Mouse (Mus musculus): ENCODE measurements around the gene Stoml3. TPM values are rescaled to one million over a fixed set of nuclear protein-coding genes. Genes with fewer than 3 reads are reported as not detected.

The Stoml3 gene
- not detected in 2 replicates for polyA plus RNA-seq (2012; ENCODE audit: insufficient read depth, insufficient read length, low replicate concordance, missing spikeins)

DNA sequence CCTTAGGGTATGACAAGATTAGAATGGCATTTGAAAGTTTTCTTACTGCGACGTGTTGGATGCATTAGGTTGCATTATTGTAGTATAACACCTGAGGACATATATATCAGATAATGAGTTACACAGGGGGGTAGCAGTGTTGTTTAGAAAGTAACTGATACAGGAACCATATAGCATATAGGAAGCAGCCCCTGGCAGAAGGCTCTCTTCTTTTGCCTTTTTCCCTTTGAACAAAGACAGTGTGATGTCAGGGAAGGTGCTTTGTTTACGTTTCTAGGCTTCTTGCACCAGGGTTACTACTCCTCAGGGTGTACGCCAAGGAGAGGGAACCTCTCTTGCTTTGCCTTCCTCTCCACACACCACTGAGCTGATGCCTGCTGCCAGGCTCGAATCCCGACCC lies at the start of gene Stoml3:
Gene Stoml3, plus strand, starts transcription at position 301 of the 400 bp plus-strand sequence.
- peaks cover 6% of the 10 kb centered on the region; the same call in 1 of the 2 replicates for H3K4me1 ChIP-seq (ENCODE audit: control insufficient read depth, insufficient read depth, low read length)
- WGBS, result 81% methylated on average over 6 of the region's 6 CpGs
- no peak within 1 kb of the TSS for H3K27ac ChIP-seq (ENCODE audit: insufficient read depth, low read depth, low read length)
- no peak within 1 kb of the TSS for H3K4me3 ChIP-seq (ENCODE audit: insufficient read depth, low read depth, low read length)
- no peak for TF ChIP-seq CTCF (IDR thresholded peaks at IDR 0.05; ENCODE audit: insufficient read depth, low read depth, low read length)
- TF ChIP-seq POLR2A (IDR thresholded peaks at IDR 0.05; ENCODE audit: insufficient read depth, low read depth, low read length), result no peak

DNA sequence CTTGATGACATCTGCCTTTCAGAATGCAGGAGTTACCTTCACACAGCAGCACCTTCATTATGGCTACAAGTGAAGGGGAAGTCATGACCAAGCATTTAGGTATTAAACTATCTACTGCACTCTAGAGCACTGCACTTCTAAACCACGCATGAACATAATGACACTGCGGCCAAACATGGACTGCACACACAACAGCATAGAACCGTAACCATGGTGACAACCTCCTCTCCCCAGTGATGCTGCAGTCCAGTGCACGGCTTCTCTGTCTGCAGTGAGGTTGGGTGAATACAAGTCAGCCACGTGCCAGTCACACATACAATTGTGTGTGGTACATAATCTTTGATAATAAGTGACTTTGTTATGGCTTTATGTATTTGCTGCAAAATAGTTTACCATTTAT lies 42.9 kb upstream of the Stoml3 start:
- Histone ChIP-seq H3K4me3 (ENCODE audit: insufficient read depth, low read depth, low read length) (no peak overlapping the region), H3K27ac (ENCODE audit: insufficient read depth, low read depth, low read length) (no peak overlapping the region), H3K4me1 (ENCODE audit: control insufficient read depth, insufficient read depth, low read length) (peaks cover 5% of the 10 kb centered on the region)
- WGBS, result 80% methylated on average over 5 of the region's 5 CpGs
- no peak for TF ChIP-seq CTCF (IDR thresholded peaks at IDR 0.05; ENCODE audit: insufficient read depth, low read depth, low read length)
- no peak for TF ChIP-seq POLR2A (IDR thresholded peaks at IDR 0.05; ENCODE audit: insufficient read depth, low read depth, low read length)

DNA sequence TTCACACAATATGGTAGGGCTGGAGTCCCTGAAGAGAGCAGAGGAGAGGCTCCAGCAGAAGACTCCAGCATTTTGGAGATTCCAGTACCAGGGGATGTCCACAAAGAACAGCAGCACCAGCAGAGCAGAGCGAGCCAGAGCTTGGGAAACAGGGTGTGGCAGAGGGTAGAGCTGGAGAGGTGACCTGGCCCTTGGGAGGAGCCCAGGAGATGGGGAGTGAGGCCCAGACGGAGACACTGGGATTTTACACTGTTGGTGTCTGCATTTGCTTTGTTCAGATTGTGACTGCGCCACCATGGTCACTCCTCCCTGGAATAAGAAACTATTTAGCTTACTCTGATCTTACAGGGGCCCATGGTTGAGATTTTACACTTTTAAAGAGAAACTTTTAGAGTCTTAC lies 41.7 kb upstream of the Stoml3 start:
- Histone ChIP-seq H3K4me1 (ENCODE audit: control insufficient read depth, insufficient read depth, low read length) (peaks cover 5% of the 10 kb centered on the region), H3K27ac (ENCODE audit: insufficient read depth, low read depth, low read length) (no peak overlapping the region), H3K4me3 (ENCODE audit: insufficient read depth, low read depth, low read length) (no peak overlapping the region)
- TF ChIP-seq POLR2A (IDR thresholded peaks at IDR 0.05; ENCODE audit: insufficient read depth, low read depth, low read length), result no peak
- WGBS, result 90% methylated on average over 3 of the region's 3 CpGs

DNA sequence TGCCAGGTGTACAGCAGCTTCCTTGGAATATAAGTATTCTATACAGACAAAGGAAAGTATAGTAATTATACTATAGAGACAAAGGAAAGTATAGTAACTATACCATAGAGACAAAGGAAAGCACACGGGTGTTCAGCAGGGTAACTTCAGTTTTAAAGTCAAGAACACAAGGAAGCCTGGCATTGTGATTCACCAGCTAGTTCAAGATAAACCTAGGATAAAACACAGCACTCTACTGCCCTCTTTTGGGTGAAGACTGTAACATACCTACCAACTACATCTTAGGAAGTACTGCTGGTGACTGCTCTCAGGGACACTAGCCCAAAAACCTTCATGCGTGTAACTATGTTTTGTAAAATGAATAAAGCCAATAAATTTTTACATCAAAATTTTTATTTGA lies 40.2 kb upstream of the Stoml3 start:
- Histone ChIP-seq H3K27ac (ENCODE audit: insufficient read depth, low read depth, low read length) (no peak overlapping the region), H3K4me1 (ENCODE audit: control insufficient read depth, insufficient read depth, low read length) (no peaks in the 10 kb centered on the region), H3K4me3 (ENCODE audit: insufficient read depth, low read depth, low read length) (no peak overlapping the region)
- WGBS, result 11% methylated on average over 2 of the region's 2 CpGs
- TF ChIP-seq POLR2A (IDR thresholded peaks at IDR 0.05; ENCODE audit: insufficient read depth, low read depth, low read length) (no peak), CTCF (IDR thresholded peaks at IDR 0.05; ENCODE audit: insufficient read depth, low read depth, low read length) (no peak)

DNA sequence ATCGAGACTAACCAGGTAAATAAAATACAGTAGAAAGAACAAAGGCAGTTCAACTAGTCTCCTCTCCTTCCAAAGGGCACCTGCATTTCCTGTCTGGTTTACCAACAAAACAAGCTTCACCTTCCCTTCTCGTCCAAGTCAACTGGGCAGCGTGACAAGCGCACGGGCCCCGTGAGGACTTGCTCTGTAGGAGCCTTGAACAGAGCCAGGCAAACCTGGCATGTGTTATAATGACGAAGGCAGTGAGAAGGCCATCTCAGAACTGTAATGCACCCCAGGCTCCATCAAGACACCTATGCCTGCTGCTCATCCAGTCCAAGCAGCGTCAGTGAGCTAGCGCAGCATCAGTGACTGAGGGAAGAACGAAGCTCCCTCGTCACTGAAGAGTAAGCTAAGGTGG lies 37.8 kb upstream of the Stoml3 start:
- Histone ChIP-seq H3K4me1 (ENCODE audit: control insufficient read depth, insufficient read depth, low read length) (no peaks in the 10 kb centered on the region), H3K27ac (ENCODE audit: insufficient read depth, low read depth, low read length) (no peak overlapping the region), H3K4me3 (ENCODE audit: insufficient read depth, low read depth, low read length) (no peak overlapping the region)
- TF ChIP-seq POLR2A (IDR thresholded peaks at IDR 0.05; ENCODE audit: insufficient read depth, low read depth, low read length) (no peak), CTCF (IDR thresholded peaks at IDR 0.05; ENCODE audit: insufficient read depth, low read depth, low read length) (no peak)
- 89% methylated on average over 11 of the region's 11 CpGs for WGBS

DNA sequence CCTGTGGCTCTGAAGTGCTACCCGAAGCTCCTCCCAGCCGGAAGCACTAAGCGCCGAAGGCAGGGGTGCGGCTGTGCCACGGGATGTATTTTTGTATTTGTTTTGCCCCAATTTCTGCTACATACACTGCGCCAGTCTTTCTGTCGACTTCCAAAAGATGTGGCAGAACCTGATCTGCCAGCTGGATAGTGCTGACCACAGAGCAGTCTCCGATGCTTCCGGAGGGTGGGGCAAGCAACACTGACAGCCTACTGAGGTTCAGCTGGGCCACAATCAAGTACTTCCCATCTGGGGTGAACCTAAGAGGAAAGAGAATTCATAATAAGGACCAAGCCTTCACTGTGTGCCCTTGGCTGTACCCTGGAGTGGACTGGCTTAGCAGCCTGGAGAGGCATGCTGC lies 36.1 kb upstream of the Stoml3 start:
- no peak overlapping the region for H3K27ac ChIP-seq (ENCODE audit: insufficient read depth, low read depth, low read length)
- H3K4me1 ChIP-seq (ENCODE audit: control insufficient read depth, insufficient read depth, low read length), result no peaks in the 10 kb centered on the region
- H3K4me3 ChIP-seq (ENCODE audit: insufficient read depth, low read depth, low read length), result no peak overlapping the region
- no peak for TF ChIP-seq POLR2A (IDR thresholded peaks at IDR 0.05; ENCODE audit: insufficient read depth, low read depth, low read length)
- no peak for TF ChIP-seq CTCF (IDR thresholded peaks at IDR 0.05; ENCODE audit: insufficient read depth, low read depth, low read length)
- WGBS, result 88% methylated on average over 10 of the region's 10 CpGs

DNA sequence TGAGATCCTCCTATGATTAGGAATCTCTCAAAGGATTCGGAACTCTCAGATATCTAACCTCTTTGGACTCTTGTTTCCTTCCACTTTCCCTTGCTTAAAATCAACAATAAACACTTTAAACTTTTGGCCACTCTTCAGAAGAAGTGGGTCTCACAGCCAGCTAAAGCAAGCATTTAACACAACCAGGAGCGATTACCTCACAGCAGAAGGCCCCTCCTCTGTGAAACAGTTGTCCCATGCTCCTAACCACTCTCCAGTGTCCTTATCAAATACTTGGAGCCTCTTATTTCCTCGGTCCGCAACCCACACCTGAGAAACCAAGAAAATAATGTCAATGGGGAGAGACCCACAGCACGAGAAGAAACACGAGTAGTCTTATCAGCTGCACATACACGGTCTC lies 35.1 kb upstream of the Stoml3 start:
- H3K27ac ChIP-seq (ENCODE audit: insufficient read depth, low read depth, low read length), result no peak overlapping the region
- no peaks in the 10 kb centered on the region for H3K4me1 ChIP-seq (ENCODE audit: control insufficient read depth, insufficient read depth, low read length)
- TF ChIP-seq CTCF (IDR thresholded peaks at IDR 0.05; ENCODE audit: insufficient read depth, low read depth, low read length) (no peak), POLR2A (IDR thresholded peaks at IDR 0.05; ENCODE audit: insufficient read depth, low read depth, low read length) (no peak)
- H3K4me3 ChIP-seq (ENCODE audit: insufficient read depth, low read depth, low read length), result no peak overlapping the region
- 92% methylated on average over 7 of the region's 7 CpGs for WGBS

DNA sequence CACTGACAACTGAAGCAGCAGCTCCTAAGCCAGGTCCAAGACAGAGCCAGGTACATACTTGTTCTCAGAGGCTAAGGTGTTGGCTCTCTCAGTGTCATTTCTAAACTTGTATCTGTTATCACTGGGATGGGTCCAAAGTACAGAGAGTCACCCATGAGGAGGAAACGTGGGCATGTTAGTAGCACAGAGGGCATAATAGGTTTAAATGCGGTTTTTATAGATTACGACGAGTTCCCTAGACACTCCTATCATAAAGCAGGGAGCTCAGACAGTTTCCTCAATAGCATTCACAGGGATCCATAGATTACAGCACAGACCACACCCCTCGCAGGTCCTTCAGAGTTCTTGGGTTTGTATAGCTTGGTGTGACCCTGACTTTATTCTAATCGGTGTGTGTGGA lies 34.4 kb upstream of the Stoml3 start:
- no peaks in the 10 kb centered on the region for H3K4me1 ChIP-seq (ENCODE audit: control insufficient read depth, insufficient read depth, low read length)
- no peak overlapping the region for H3K4me3 ChIP-seq (ENCODE audit: insufficient read depth, low read depth, low read length)
- no peak for TF ChIP-seq CTCF (IDR thresholded peaks at IDR 0.05; ENCODE audit: insufficient read depth, low read depth, low read length)
- WGBS, result 94% methylated on average over 6 of the region's 6 CpGs
- no peak overlapping the region for H3K27ac ChIP-seq (ENCODE audit: insufficient read depth, low read depth, low read length)

DNA sequence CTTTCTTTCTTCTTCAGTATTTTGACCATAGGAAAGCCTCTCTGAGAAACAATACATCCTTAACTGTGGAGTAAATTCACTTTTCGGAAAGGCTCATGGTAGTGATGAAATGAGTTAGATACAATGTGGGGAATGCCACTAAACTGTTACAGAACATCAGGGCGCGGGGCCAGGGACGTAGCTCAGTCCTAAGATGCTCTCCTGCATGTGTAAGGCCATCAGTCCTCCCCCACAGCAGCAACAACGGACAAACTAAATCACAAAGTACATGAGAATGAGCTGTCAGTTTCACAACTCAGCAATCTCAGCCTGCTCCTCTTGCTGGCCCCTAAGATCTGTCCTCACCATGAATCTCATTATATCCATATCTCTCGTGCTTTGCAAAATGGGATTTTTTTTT lies 33.9 kb upstream of the Stoml3 start:
- no peak for TF ChIP-seq CTCF (IDR thresholded peaks at IDR 0.05; ENCODE audit: insufficient read depth, low read depth, low read length)
- no peak for TF ChIP-seq POLR2A (IDR thresholded peaks at IDR 0.05; ENCODE audit: insufficient read depth, low read depth, low read length)
- no peak overlapping the region for H3K4me3 ChIP-seq (ENCODE audit: insufficient read depth, low read depth, low read length)
- H3K4me1 ChIP-seq (ENCODE audit: control insufficient read depth, insufficient read depth, low read length), result peaks cover 2% of the 10 kb centered on the region; the same call in 1 of the 2 replicates
- no peak overlapping the region for H3K27ac ChIP-seq (ENCODE audit: insufficient read depth, low read depth, low read length)
- 91% methylated on average over 6 of the region's 6 CpGs for WGBS

DNA sequence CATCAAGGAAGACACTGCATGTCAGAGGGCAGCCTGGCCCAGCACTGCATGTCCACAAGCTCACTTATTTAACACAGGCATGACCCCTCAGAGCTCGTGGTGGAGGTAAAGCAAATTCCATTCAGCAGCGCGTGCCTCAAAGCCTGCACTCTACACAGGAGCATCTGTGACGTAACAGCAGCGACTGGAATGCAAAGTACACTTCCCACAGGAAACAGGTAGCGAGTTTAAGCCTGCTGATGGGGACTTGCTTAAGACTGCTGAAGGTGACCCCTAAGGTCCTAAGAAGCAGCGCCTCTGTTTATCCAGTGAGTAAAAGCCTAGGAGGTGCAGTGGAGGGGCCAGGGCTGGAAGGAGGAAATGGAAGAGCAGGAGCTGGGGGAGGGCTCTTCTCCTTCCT lies 33.5 kb upstream of the Stoml3 start:
- WGBS, result 89% methylated on average over 7 of the region's 7 CpGs
- Histone ChIP-seq H3K27ac (ENCODE audit: insufficient read depth, low read depth, low read length) (no peak overlapping the region), H3K4me1 (ENCODE audit: control insufficient read depth, insufficient read depth, low read length) (peaks cover 4% of the 10 kb centered on the region; the same call in 1 of the 2 replicates), H3K4me3 (ENCODE audit: insufficient read depth, low read depth, low read length) (no peak overlapping the region)
- TF ChIP-seq POLR2A (IDR thresholded peaks at IDR 0.05; ENCODE audit: insufficient read depth, low read depth, low read length), result no peak
- TF ChIP-seq CTCF (IDR thresholded peaks at IDR 0.05; ENCODE audit: insufficient read depth, low read depth, low read length), result no peak

Data from olfactory bulb, adult 2 months (tissue).